Mouse (Mus musculus): ENCODE measurements at regions not wholly inside any gene's neighbourhood (a gene's known extent, or its start where the extent isn't known, plus 50 kb on each side); places are given as distances from the start of the nearest gene placed in this dataset.

- WGBS = 80% methylated on average over 3 of the region's 3 CpGs
- no peaks in the 10 kb centered on the region for H3K27me3 ChIP-seq (ENCODE audit: control insufficient read depth, insufficient read depth, low read length)
- H3K27ac ChIP-seq (ENCODE audit: low read depth, low read length) = no peak overlapping the region
- no peak overlapping the region for H3K4me3 ChIP-seq (ENCODE audit: low read depth, low read length)
- no peaks in the 10 kb centered on the region for H3K9me3 ChIP-seq (ENCODE audit: control insufficient read depth, low read length)
- H3K9ac ChIP-seq (ENCODE audit: low read length) = no peak overlapping the region
- H3K4me1 ChIP-seq (ENCODE audit: control insufficient read depth, insufficient read depth, low read length) = no peaks in the 10 kb centered on the region
- DNase-seq (ENCODE audit: low spot score, missing footprints) (no peak), ATAC-seq (ENCODE audit: low FRiP score) (no peak)
- no peaks in the 10 kb centered on the region for H3K36me3 ChIP-seq (ENCODE audit: control insufficient read depth, insufficient read depth, low read length)
- H3K4me2 ChIP-seq = no peak overlapping the region
Measured at GRCm38 (mm10) chr4:96974935-96975334, 189.9 kb upstream of the Gm12695 start.

- H3K4me3 ChIP-seq (ENCODE audit: low read depth, low read length) = no peak overlapping the region
- no peak overlapping the region for H3K27ac ChIP-seq (ENCODE audit: low read depth, low read length)
- 74% methylated on average over 1 of the region's 1 CpGs for WGBS
- no peaks in the 10 kb centered on the region for H3K4me1 ChIP-seq (ENCODE audit: control insufficient read depth, insufficient read depth, low read length)
- no peaks in the 10 kb centered on the region for H3K27me3 ChIP-seq (ENCODE audit: control insufficient read depth, insufficient read depth, low read length)
- ATAC-seq (ENCODE audit: low FRiP score) (no peak), DNase-seq (ENCODE audit: low spot score, missing footprints) (no peak)
- H3K36me3 ChIP-seq (ENCODE audit: control insufficient read depth, insufficient read depth, low read length) = no peaks in the 10 kb centered on the region
- H3K9me3 ChIP-seq (ENCODE audit: control insufficient read depth, low read length) = no peaks in the 10 kb centered on the region
- no peak overlapping the region for H3K4me2 ChIP-seq
- no peak overlapping the region for H3K9ac ChIP-seq (ENCODE audit: low read length)
Measured at GRCm38 (mm10) chr4:96973804-96974203, 188.8 kb upstream of the Gm12695 start.

- WGBS = 87% methylated on average over 5 of the region's 5 CpGs
- H3K36me3 ChIP-seq (ENCODE audit: control insufficient read depth, insufficient read depth, low read length) = no peaks in the 10 kb centered on the region
- H3K27ac ChIP-seq (ENCODE audit: low read depth, low read length) = no peak overlapping the region
- H3K9ac ChIP-seq (ENCODE audit: low read length) = no peak overlapping the region
- ATAC-seq (ENCODE audit: low FRiP score) (no peak), DNase-seq (ENCODE audit: low spot score, missing footprints) (no peak)
- H3K9me3 ChIP-seq (ENCODE audit: control insufficient read depth, low read length) = no peaks in the 10 kb centered on the region
- H3K4me1 ChIP-seq (ENCODE audit: control insufficient read depth, insufficient read depth, low read length) = no peaks in the 10 kb centered on the region
- H3K27me3 ChIP-seq (ENCODE audit: control insufficient read depth, insufficient read depth, low read length) = no peaks in the 10 kb centered on the region
- H3K4me3 ChIP-seq (ENCODE audit: low read depth, low read length) = no peak overlapping the region
- no peak overlapping the region for H3K4me2 ChIP-seq
Measured at GRCm38 (mm10) chr4:96969199-96969598, 184.2 kb upstream of the Gm12695 start.

GRCm38 (mm10) chr4:96968545-96969164 lies 183.7 kb upstream of the Gm12695 start:
- Histone ChIP-seq H3K4me3 (ENCODE audit: low read depth, low read length) (no peak overlapping the region), H3K36me3 (ENCODE audit: control insufficient read depth, insufficient read depth, low read length) (no peaks in the 10 kb centered on the region), H3K27ac (ENCODE audit: low read depth, low read length) (no peak overlapping the region), H3K4me2 (no peak overlapping the region), H3K9me3 (ENCODE audit: control insufficient read depth, low read length) (no peaks in the 10 kb centered on the region), H3K27me3 (ENCODE audit: control insufficient read depth, insufficient read depth, low read length) (no peaks in the 10 kb centered on the region), H3K4me1 (ENCODE audit: control insufficient read depth, insufficient read depth, low read length) (no peaks in the 10 kb centered on the region), H3K9ac (ENCODE audit: low read length) (no peak overlapping the region)
- no peak for ATAC-seq (ENCODE audit: low FRiP score)
- DNase-seq (ENCODE audit: low spot score, missing footprints) = no peak
- 84% methylated on average over 10 of the region's 10 CpGs for WGBS

All from midbrain, embryonic 11.5 days (tissue).